In the genomic region with DNA sequence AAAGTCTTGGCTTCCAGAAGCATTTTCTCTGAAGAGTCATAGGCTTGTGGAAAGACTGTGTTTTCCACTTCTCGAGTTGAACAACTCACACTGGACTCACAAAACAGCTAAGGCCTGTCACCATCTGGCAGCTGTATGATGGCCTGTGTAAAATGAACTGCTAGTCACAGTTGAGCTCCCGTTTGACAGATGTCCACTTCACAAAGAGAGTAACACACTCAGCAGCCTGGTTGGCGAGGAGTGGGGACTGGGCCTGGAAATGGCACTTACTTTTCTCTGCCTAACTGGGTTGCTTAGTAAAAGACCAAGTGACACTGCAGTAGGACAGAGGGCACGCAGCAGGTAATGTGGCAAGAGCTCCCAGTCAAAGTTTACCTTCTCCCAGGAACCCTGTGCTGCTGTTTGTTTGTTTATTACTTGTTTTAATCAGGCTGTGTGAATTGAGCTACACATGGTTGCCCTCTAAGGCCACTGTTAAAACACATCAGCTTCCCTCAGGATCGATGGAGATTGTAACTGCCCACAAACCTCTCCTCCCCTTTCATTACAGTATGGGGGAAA, we compare ENCODE assay signal across 9 mouse cellular contexts.
DNase-seq lines count a peak whose midpoint lies in the region; ATAC-seq lines count a peak whose summit lies in the region.
"Had no signal": no experiment of that assay in that cellular context is flagged by ENCODE, and none has a peak within 500 bp of the region (broad histone marks: within the 10 kb centered on the region; RNA-seq: fewer than 3 reads in every experiment).

No protein-coding gene starts in this region.

- DNase-seq in heart, adult 11 months = peak; percentile 87
- DNase-seq in heart, adult 18-20 months = no peak
- peak; percentile 26 for DNase-seq in lung, postnatal 36 days
- DNase-seq in lung, adult 18-20 months = no peak
- no peak for DNase-seq in left cerebral cortex, postnatal 14 days (ENCODE audit: low spot score in 2 of 2)

- no peak overlapping the region for H3K9ac ChIP-seq in forebrain, embryonic 12.5 days
- no peak overlapping the region for H3K9ac ChIP-seq in midbrain, embryonic 12.5 days (replicated peaks)
- H3K9ac ChIP-seq: limb, embryonic 13.5 days had no signal

- no peaks in the 10 kb centered on the region for H3K9me3 ChIP-seq in forebrain, embryonic 12.5 days
- no peaks in the 10 kb centered on the region for H3K9me3 ChIP-seq in midbrain, embryonic 12.5 days
- H3K9me3 ChIP-seq: limb, embryonic 13.5 days had no signal

- no peaks in the 10 kb centered on the region for H3K36me3 ChIP-seq in forebrain, embryonic 12.5 days (replicated peaks)
- no peaks in the 10 kb centered on the region for H3K36me3 ChIP-seq in midbrain, embryonic 12.5 days
- H3K36me3 ChIP-seq: limb, embryonic 13.5 days had no signal

- H3K27me3 ChIP-seq in forebrain, embryonic 12.5 days = no peaks in the 10 kb centered on the region
- no peaks in the 10 kb centered on the region for H3K27me3 ChIP-seq in midbrain, embryonic 12.5 days
- H3K27me3 ChIP-seq: limb, embryonic 13.5 days had no signal

- H3K4me3 ChIP-seq in forebrain, embryonic 12.5 days (replicated peaks) = no peak overlapping the region
- no peak overlapping the region for H3K4me3 ChIP-seq in midbrain, embryonic 12.5 days
- H3K4me3 ChIP-seq: limb, embryonic 13.5 days had no signal

- no peak for ATAC-seq in forebrain, embryonic 12.5 days (ENCODE audit: low FRiP score)
- ATAC-seq in midbrain, embryonic 12.5 days (ENCODE audit: low FRiP score, low read depth) = peak; percentile 56; the same call in 1 of the 2 replicates
- no peak for ATAC-seq in monocyte, adult 5-6 weeks (replicated peaks; ENCODE audit: insufficient number of reproducible peaks, low FRiP score, low TSS enrichment, poor library complexity, severe bottlenecking)

- 45% methylated on average over 5 of the region's 5 CpGs for WGBS in forebrain, embryonic 12.5 days
- 53% methylated on average over 5 of the region's 5 CpGs for WGBS in midbrain, embryonic 12.5 days

- peaks cover 12% of the 10 kb centered on the region for H3K4me1 ChIP-seq in forebrain, embryonic 12.5 days
- H3K4me1 ChIP-seq in midbrain, embryonic 12.5 days = peaks cover 13% of the 10 kb centered on the region

- no peak overlapping the region for H3K4me2 ChIP-seq in forebrain, embryonic 12.5 days
- no peak overlapping the region for H3K4me2 ChIP-seq in midbrain, embryonic 12.5 days (replicated peaks)
- H3K4me2 ChIP-seq: limb, embryonic 13.5 days had no signal

- H3K27ac ChIP-seq in forebrain, embryonic 12.5 days = peak overlapping the region; percentile 56
- peak overlapping the region; percentile 46; the same call in 1 of the 2 replicates for H3K27ac ChIP-seq in midbrain, embryonic 12.5 days (replicated peaks)

- intact Hi-C loops in left cerebral cortex, postnatal 14 days (cut with DNase I) = no loop called here

Comparison
In these comparisons a context has a peak if more than half of its experiments do, and no peak if none do; other contexts are left out.
1. DNase-seq: peak in heart, adult 11 months (single experiment) and lung, postnatal 36 days (single experiment); none in heart, adult 18-20 months (0 of 2), lung, adult 18-20 months (0 of 2) and left cerebral cortex, postnatal 14 days (0 of 2).